Mouse (Mus musculus): ENCODE measurements around the gene Mamstr.

Mamstr gene

GRCm38 (mm10) chr7:45639561-45640027, at the start of gene Mamstr:
Gene Mamstr (plus strand): TSS chr7:45639977.
- DNase-seq (ENCODE audit: low spot score): no peak

- DNase-seq (ENCODE audit: low spot score): no peak
Observed at GRCm38 (mm10) chr7:45590874-45591273, 48.9 kb upstream of the Mamstr start.

- no peak for DNase-seq (ENCODE audit: low spot score)
Observed at GRCm38 (mm10) chr7:45591880-45592279, 47.9 kb upstream of the Mamstr start.

- DNase-seq (ENCODE audit: low spot score): peak; percentile 71
Observed at GRCm38 (mm10) chr7:45593118-45593815, 46.5 kb upstream of the Mamstr start.

GRCm38 (mm10) chr7:45595176-45595575, 44.6 kb upstream of the Mamstr start:
- DNase-seq (ENCODE audit: low spot score): no peak

- DNase-seq (ENCODE audit: low spot score): no peak
Observed at GRCm38 (mm10) chr7:45596107-45596506, 43.7 kb upstream of the Mamstr start.

GRCm38 (mm10) chr7:45597013-45597412, 42.8 kb upstream of the Mamstr start:
- no peak for DNase-seq (ENCODE audit: low spot score)

GRCm38 (mm10) chr7:45597527-45597926, 42.2 kb upstream of the Mamstr start:
- DNase-seq (ENCODE audit: low spot score): no peak

GRCm38 (mm10) chr7:45598960-45599879, 40.6 kb upstream of the Mamstr start:
- no peak for DNase-seq (ENCODE audit: low spot score)

GRCm38 (mm10) chr7:45605704-45606289, 34.0 kb upstream of the Mamstr start:
- no peak for DNase-seq (ENCODE audit: low spot score)

GRCm38 (mm10) chr7:45609511-45609910, 30.3 kb upstream of the Mamstr start:
- no peak for DNase-seq (ENCODE audit: low spot score)

- DNase-seq (ENCODE audit: low spot score): no peak
Observed at GRCm38 (mm10) chr7:45616277-45616676, 23.5 kb upstream of the Mamstr start.

GRCm38 (mm10) chr7:45617042-45617695, 22.6 kb upstream of the Mamstr start, which contains the start of gene Fut1:
Gene Fut1 (plus strand): TSS chr7:45617289.
- no peak for DNase-seq (ENCODE audit: low spot score)

- DNase-seq (ENCODE audit: low spot score): no peak
Observed at GRCm38 (mm10) chr7:45618316-45618715, 21.5 kb upstream of the Mamstr start.

GRCm38 (mm10) chr7:45619592-45619991, 20.2 kb upstream of the Mamstr start:
- DNase-seq (ENCODE audit: low spot score): no peak

- DNase-seq (ENCODE audit: low spot score): no peak
Observed at GRCm38 (mm10) chr7:45621443-45621842, 18.3 kb upstream of the Mamstr start, which contains the start of gene Izumo1. Gene Izumo1 (plus strand): TSS chr7:45621811.

- DNase-seq (ENCODE audit: low spot score): no peak
Observed at GRCm38 (mm10) chr7:45623507-45623906, 16.3 kb upstream of the Mamstr start.

- no peak for DNase-seq (ENCODE audit: low spot score)
Observed at GRCm38 (mm10) chr7:45624718-45625117, 15.1 kb upstream of the Mamstr start.

- DNase-seq (ENCODE audit: low spot score): no peak
Observed at GRCm38 (mm10) chr7:45625481-45625880, 14.3 kb upstream of the Mamstr start.

GRCm38 (mm10) chr7:45626571-45627076, 13.2 kb upstream of the Mamstr start:
- no peak for DNase-seq (ENCODE audit: low spot score)

GRCm38 (mm10) chr7:45627261-45627660, 12.5 kb upstream of the Mamstr start, which contains the start of gene Rasip1:
Gene Rasip1 (plus strand): TSS chr7:45627488.
- no peak for DNase-seq (ENCODE audit: low spot score)

Data from layer of hippocampus, adult 11-12 months (tissue).